Mouse (Mus musculus): Measurements from ENCODE around the gene Nkpd1.

The Nkpd1 gene

DNA sequence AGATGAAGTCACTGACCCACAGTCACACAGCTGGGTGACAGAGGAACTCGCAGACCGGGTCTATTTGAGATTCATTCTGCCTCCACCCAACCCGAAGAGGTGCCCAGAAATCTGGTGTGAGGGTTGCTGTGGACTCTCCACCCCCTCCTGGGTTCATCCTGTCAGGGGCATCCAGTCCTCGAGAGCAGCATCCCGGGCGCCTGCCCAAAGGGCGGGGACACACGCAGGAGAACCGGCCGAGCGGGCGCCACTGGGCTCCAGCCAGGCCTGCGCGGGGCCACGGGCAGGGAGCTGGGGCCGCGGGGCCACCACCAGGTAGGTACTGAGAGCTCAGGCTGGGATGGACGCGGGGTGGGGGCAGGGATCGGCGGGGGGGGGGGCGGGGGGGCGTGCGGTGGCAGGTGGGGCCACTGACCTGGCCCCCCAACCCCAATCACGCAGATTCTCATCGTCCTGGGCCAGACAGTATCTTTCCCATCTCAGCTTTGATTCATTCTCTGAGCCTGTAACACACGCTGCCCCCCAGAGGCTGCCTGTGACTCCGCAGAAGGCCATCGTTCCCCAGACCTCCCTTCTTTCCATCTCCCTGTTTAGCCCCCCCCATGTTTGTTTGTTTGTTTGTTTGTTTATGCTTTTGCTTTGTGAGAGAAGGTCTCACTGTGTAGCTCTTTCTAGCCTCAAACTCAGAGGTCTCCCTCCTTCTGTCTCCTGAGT is at the start of gene Nkpd1:
TSS of gene Nkpd1 (plus strand) at position 187 of the 714 bp plus-strand sequence.
- DNase-seq (ENCODE audit: low read depth, low spot score), result no peak

DNA sequence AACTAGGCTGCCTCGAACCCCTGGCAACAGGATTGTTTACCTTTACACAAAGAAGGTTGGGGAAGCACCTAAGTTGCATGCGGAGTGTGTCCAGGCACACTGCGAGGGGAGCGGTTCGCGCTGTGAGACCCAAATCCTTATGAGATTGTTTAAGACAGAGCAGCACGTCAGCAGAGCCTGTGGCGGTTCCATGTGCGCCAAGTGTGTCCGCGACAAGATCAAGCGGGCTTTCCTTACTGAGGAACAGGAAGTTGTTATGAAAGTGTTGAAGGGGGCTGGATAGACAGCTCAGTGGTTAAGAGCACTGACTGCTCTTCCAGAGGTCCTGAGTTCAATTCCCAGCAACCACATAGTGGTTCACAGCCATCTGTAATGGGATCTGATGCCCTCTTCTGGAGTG is 49.4 kb upstream of the Nkpd1 start:
- DNase-seq (ENCODE audit: low read depth, low spot score), result no peak

DNA sequence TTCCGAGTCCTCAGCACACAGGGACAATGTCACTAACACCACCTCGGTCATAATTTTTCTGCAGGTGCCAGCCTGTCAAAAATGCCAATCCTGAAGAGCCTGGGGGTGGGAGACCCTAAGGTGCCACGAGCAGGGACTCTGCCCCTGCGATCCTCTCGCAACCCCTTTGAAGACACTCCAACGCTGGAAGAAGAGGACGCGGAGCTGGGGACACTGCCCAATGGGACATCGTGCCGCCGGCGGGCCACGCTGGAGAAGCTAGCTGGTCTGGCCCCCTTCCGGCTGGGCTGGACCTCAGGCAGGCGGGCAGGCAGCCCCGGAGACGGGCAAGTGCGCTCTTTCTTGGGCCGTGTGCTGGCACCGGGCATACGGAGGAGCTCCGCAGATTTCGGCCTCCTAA is 48.2 kb upstream of the Nkpd1 start:
- DNase-seq (ENCODE audit: low read depth, low spot score), result no peak

DNA sequence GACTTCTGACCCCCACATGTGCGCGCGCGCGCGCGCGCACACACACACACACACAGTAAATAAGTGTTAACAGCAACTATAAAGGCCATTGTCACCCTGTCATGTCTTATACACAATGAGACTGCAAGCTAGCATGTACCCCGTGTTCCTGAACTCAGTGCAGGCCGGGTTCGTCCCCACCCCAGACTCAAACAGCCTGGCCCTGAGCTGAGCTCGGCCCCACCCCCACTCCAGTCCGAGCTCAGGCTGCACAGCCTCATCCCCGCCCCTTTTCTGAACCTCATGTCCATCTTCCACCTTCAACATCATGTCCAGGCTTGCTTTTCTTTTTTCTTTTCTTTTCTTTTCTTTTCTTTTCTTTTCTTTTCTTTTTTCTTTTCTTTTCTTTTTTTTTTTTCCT is 47.3 kb upstream of the Nkpd1 start:
- no peak for DNase-seq (ENCODE audit: low read depth, low spot score)

DNA sequence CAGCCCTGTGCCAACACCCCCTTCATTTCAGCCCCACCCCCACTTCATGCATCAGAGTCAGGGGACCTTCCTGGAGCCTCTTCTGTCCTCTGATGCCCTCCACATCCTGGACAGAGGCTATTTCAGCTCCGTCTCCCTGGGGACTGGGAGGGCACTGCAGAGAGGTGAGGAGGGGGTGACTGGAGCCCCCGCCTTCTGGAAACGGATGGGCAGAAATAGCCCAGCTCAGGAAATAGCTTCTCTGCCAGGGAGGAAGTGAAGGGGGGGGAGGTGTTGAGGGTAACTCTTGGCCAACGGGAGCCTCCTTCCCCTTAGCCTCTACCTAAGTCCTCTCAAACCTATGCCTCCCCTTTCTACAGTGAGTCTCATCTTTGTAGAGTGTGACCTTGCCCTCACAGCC is 45.2 kb upstream of the Nkpd1 start:
- no peak for DNase-seq (ENCODE audit: low read depth, low spot score)

DNA sequence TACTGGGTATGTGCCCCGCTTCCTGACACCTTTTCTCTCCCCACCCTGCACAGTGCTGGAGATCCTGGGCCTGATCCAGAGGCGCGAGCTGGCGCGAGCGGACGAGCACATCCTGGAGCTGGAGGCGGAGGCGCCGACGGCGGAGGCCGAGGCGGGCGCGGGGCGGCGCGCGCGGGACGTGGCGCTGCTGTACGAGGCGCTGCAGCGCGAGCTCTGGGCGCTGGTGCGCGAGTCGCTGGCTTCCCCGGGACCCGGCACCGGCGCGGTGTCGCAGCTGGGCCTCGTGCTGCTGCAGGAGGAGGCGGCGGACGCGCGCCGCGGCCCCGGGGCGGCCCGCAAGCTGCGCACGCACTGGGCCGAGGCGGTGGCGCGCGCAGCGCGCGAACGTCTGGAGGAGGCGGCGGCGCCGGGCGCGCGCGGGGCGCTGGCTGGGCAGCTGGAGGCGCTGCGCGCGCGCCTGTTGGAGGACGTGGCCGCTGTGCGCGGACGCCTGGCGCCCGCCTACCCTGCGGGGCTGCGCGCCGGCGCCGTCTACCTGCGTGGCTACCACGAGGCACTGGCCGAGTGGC is 43.7 kb upstream of the Nkpd1 start:
- no peak for DNase-seq (ENCODE audit: low read depth, low spot score)

DNA sequence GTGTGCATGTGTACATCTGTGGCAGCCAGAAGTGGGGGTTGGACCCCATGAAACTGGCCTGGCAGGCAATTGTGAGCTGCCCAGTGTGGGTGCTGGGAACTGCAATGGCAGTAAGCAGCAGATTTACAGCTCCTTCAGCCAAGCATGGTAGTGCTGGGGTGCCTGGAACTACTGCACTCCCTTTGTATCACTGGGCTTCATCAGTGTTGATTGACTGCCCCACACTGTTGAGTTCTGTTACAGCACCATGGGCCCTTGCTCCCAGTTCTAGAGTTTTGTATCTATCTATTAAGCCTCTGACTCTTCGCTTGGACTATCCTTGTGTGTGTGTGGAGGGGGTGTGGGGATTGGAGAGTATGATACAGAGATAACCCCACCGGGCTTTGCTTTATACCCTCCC is 40.6 kb upstream of the Nkpd1 start:
- DNase-seq (ENCODE audit: low read depth, low spot score), result no peak

DNA sequence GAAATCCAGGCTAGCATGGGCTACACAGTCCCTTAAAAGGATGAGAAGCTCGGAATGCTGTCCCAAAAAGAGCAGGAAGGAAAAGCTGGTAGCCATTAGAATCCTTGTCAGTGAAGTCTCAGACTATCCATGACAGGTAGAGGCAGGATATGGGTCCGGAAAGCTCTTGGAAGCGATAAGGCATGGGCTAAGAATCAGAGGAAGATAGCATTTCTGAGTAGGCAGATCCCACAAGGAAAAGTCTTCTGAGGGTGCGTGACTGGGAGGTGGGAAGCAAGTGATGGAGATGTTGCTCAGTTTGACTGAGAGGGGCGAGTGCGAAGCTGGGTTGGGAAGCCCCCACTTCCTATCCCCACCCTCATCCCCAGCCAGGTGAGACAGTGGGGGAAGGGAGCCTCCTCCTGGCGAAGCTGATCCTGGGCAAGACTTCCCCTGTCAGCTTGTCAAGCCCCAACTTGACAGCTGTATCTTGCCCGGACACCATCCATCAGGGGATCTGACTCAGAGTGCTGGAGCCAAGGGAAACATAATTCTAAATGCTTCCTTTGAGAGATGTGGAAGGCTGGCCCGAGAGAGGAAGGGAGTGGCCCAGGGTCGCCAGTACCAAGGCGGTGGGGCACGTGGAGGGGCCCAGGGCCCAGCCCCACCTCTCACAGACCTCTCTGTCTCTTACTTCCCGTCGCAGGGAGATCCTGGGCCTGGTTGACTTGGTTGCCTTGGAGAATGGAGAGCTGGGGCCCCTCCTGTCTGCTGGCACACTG is 39.8 kb upstream of the Nkpd1 start:
- DNase-seq (ENCODE audit: low read depth, low spot score), result no peak

DNA sequence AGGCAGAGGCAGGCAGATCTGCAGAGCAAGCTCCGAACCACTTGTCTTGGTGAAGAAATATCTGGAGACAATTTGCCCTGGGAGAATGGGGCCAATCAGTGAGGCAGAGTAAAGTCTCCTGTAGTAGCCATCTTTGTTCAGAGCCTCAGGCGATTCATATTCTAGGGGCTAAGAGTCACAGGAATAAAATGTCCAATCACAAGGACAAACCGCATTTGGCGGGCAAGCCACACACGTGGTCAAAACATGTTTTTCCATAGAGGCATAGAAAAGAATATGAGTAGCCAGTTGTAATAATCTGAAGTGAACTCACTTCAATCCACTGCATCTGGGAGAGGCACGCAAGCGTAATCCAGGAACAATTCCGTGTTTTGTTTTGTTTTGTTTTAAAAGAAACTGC is 34.4 kb upstream of the Nkpd1 start:
- DNase-seq (ENCODE audit: low read depth, low spot score), result no peak

DNA sequence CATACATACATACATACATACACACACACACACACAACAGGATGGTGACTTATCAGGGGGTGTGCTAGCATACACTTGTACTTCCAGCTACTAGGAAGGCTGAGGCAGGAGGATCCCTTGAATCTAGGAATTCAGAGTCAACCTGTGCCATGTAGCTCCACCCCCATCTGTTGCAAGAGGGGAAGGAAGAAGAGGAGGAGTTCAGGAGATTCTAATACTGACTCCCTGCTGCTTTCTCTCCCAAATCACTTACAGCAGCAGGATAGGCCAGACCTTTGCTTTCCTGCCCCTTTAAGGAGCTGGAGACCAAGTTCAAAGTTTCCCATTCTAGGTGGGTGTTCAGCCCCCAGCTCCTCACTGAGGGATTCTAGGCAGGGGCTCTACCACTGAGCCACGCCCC is 32.1 kb upstream of the Nkpd1 start:
- DNase-seq (ENCODE audit: low read depth, low spot score), result no peak

DNA sequence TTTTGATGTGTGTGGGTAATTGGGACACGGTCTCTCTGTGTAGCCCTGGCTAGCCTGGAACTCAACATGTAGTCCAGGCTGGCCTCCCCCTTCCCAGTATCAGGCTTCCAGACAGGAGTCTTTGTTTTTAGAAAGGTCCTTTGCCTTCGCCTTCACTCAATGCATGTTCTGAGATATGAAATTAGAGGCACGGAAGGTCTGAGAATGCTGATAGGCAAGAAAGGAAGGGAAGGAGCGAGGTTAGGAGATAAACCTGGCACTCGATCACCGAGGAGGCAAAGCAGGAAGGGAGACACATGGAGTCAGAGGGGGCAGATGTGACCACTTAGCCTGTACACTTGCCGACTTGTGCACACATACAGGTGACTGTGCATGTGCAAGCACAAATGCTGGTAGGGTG is 31.1 kb upstream of the Nkpd1 start:
- no peak for DNase-seq (ENCODE audit: low read depth, low spot score)

DNA sequence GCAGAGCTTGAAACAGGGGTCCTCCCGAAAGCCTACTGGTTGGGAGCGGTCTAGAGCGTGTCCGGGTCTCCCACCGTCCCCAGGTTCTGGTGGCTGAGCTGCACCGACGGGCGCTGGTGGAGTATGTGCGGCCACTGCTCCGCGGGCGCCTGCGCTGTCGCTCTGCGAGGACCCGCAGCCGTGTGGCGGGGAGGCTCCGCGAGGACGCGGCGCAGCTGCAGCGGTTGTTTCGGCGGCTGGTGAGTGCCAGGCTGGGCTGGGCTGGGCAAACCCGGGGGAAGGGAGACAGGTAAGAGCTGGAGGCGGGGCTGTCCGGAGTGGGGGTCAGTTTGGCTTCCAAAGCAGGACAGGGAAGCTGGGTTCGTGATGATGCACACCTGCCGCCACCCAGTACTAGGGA is 28.1 kb upstream of the Nkpd1 start:
- DNase-seq (ENCODE audit: low read depth, low spot score), result no peak

DNA sequence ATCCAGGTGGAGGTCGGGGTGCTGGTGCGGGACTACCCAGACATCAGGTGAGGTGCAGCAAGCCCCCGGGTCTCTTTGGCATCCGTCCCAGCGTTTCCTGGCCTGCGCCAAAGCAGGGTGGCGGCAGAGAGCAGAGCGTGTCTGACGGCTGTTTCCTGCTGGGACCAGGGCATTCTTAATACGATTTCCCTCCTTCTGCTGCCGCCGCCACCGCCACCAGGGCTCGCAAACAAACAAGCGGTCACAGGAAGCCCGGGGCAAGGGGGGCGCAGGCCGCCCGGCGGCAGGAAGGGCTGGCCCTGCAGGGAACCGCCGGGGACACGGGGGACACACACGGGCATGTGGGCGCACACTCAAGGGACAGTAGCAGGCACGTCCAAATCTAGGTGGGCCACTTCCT is 25.9 kb upstream of the Nkpd1 start:
- no peak for DNase-seq (ENCODE audit: low read depth, low spot score)

DNA sequence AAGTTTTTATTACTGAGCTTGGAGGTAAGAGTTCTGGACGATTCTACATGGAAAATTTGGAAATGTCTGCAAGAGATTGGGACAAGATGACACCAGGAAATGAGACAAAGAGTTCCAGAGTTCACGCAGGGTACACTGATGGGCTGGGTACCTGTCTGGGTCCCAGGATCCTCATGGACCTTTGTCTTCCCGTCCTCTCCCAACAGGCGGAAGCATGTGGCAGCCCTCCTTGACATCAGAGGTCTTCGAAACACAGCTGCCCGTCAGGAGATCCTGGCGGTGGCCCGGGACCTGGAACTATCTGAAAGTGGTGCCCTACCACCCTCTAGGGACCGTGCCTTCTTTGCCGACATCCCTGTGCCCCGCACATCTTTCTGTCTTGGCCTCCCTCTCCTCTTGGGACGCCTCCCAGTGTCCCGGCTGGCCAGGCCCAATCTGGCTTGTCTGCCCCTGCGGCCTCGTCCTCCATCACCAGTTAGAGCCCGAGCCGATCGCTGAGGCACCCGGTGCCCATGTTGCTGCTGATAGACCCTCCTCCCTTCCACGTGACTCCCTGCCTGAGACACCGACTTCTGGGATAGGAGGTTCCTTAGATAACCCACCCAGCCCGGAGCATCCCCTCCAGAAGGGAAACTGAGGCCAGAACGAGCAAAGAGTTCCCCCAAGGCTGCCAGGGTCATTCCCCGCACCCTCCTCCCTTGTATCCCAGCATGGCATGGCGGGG is 22.7 kb upstream of the Nkpd1 start:
- DNase-seq (ENCODE audit: low read depth, low spot score), result no peak

DNA sequence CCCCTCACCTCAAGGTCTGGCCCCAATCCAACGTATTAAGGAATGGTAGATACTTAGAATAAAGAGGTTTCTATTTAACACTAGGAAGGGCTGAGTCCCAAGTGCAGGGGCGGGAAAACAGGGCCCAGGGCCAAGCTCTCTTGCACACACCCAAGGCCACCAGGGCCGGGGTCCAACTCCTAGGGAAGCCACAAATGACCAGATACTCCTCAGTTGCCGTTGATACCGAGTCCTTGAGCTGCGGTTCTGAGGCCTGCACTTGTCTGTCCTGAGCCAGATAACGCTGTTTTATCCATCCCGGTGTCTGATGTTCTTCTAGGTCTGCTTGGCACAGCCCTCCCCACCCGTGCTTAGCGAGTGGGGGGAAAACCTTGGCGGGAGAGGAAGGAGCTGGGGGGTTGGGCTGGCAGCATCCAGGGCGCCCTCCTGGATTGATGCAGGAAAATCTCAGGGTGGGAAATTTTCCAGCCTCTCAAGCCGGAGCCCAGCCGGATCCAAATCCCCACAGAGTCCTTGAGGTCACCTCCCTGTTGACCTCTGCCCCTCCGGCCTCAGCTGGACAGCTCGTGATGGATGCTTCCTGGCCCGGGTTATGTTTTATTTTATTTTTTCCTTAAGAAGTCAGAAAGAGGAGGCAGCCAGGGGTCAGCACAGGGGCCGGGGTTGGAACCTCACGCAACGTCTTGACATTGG is 22.0 kb upstream of the Nkpd1 start:
- DNase-seq (ENCODE audit: low read depth, low spot score), result no peak

DNA sequence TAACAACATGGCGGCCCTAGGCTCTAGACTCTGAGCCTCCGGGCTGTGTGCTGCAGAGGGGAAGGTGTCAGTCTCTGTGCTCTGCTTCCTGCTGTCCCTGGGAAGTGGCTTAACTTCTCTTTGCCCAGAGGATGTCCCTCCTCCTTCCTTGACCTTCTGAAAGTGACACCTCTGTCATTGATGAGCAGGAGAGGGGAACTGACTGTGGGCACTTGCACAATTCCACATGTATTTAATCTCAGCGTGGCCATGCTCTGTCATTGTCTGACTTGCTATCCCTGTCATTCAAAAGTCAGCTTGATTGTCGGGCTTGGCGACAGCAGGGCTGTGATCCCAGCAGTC is 21.5 kb upstream of the Nkpd1 start:
- DNase-seq (ENCODE audit: low read depth, low spot score), result no peak

DNA sequence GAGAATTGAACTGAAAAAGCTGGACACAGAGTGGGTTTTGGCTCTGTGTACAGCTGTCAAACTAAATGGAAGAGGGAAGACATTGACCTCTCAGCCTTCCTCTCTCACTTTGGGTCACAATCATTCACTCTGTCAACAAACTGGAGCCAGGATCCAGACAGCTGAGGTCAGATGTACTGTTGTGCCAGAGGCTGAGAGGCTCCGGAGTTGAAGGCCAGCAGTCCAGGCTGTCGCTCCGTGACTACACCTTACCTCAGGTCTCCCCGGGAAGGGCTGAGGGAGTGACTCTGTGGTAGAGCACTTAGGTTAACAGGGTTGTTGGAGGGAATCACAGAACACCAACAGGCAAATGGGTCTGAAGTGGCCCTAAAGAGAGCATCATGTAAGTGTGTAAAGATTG is 19.3 kb upstream of the Nkpd1 start:
- no peak for DNase-seq (ENCODE audit: low read depth, low spot score)

DNA sequence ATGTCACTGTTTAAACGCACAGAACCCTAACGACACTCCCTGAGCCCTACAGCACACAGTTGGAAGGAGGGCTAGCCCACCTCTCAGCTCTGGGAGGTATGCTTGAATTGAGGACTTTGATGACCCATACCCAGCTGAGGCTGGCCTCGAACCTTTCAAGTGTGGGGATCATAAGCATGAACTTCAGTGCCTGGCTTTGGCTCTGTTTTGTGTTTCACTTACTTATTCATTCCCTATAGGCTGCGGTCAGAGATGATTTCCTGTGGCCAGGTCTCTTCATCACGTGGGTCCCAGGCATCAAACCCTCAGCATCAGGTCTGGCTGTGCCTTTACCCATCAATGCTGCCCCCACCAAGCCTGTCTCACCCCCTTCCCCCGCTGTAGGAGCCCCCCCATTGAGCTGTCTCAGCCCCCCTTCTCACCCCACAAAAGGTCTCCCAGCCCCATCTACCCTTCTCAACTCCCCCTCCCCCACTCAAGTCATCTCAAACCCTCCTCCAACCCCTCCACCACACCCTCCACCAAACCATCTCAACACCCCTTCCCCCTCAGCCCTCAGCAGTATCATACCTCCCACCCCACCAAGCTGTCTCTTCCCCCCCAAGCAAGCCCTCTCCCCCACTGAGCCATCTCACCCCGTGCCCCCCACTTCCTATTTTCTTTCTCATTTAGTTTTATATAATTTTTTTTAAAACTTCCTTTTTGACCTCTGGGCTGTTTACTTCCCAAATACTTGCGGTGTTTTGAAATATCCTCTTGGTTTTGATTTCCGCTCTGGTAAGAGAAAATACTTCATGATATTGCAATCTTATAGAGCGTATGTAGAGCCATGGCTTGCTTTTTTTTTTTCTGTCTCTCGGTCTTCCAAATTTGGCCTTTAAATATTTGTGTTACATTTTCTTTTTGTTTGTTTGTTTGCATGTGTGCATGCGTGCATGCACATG is 16.9 kb upstream of the Nkpd1 start:
- DNase-seq (ENCODE audit: low read depth, low spot score), result no peak

DNA sequence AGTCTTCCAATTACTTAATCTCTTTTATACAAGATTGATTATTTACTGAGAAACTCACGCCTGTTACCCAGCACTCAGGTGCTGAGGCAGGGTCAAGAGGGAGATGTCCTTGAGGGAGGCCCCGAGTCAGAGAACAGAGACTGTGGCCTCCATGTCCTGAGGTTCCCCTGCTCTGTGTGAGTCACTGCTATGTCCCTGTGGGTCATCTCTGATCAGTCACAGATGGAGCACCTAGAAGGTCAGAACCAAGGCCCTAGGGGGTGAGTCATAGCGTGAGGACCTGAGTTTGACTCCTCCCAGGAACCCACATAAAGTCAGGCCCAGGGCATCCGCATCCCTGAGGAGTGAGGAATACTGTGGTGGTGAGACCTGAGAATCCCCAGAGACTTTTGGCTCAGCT is 16.0 kb upstream of the Nkpd1 start:
- no peak for DNase-seq (ENCODE audit: low read depth, low spot score)

DNA sequence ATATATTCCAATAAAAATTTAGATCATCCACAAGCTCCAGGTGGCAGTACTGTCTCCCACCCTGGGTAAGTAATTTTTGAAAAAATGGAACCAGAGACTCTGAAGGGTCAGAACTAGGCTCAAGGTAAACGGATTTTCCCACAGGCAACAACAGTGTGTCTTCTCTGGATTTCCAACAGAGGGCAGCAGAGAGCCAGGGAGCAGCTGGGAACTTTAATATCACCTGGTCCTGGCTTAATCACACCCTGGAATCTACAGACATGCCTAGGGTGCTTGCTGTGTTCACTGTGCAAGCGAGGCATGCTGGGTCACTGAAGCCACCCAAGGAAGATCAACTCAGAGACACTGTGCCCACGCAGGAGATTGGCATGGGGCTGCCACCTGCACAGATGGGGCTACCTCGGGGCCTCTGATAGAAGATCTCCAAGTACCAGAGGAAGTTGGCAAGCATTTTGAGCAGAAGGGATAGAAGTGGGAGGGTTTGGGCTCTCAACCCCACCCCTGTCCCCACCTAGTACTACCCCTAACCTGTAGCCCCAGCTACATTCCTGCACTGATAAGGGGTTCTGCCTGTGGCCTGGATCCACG is 14.1 kb upstream of the Nkpd1 start:
- no peak for DNase-seq (ENCODE audit: low read depth, low spot score)
